Mouse (Mus musculus) megakaryocyte, adult 5-6 weeks (primary cell): Measurements from ENCODE around the gene Apc2. TPM values are rescaled to one million over a fixed set of nuclear protein-coding genes. Genes with fewer than 3 reads are reported as not detected.
"Not testable (repeated sequence)": the region's sequence is repeated elsewhere in the genome, so short reads cannot be mapped to it uniquely, and the experiment has no call there.

Source experiments
- ATAC-seq: 2 replicates; pipeline ENCODE4 v1.8.0; 2016; ENCODE audit warnings: mild to moderate bottlenecking, inconsistent platforms; ENCODE audit not compliant: poor library complexity, severe bottlenecking
- total RNA-seq, 2 experiments: library from RNA; stranded (forward) in 1 of 2; stranded (reverse) in 1 of 2; fragments of 153-499, 151-499 nt in 1 of 2; fragments of 221-1000, 200-1000 nt in 1 of 2; gene quantifications; 2 replicates each; pipeline versions ENCODE4 v1.2.3 to v1.2.4; 2015 to 2017

Apc2 gene
- total RNA-seq, 2 experiments from 2014 or later: not detected

- ATAC-seq: no peak
Observed at GRCm38 (mm10) chr10:80341026-80341425, 45.2 kb downstream of the Apc2 start.

GRCm38 (mm10) chr10:80341491-80342304 lies 45.9 kb downstream of the Apc2 start:
- ATAC-seq: peak; percentile 20; the same call in 1 of the 2 replicates

- ATAC-seq: no peak
Observed at GRCm38 (mm10) chr10:80342305-80342748, 46.5 kb downstream of the Apc2 start.

- 0 out of 2 replicates have a peak, but pooled peaks have one; percentile 19 for ATAC-seq
Observed at GRCm38 (mm10) chr10:80342749-80343424, 47.1 kb downstream of the Apc2 start.

GRCm38 (mm10) chr10:80343425-80343895 lies 47.7 kb downstream of the Apc2 start:
- ATAC-seq: no peak

GRCm38 (mm10) chr10:80344131-80344661 lies 48.4 kb downstream of the Apc2 start:
- ATAC-seq: no peak

- ATAC-seq: no peak
Observed at GRCm38 (mm10) chr10:80345122-80345521, 49.3 kb downstream of the Apc2 start.

- ATAC-seq: not testable (repeated sequence)
Observed at GRCm38 (mm10) chr10:80345929-80346328, 50.2 kb downstream of the Apc2 start.

GRCm38 (mm10) chr10:80347514-80347967 lies 51.8 kb downstream of the Apc2 start:
- no peak for ATAC-seq

GRCm38 (mm10) chr10:80348244-80348781 lies 52.5 kb downstream of the Apc2 start, which contains the start of gene Adamtsl5:
Gene Adamtsl5, minus strand, starts transcription at chr10:80348412.
- ATAC-seq: peak; percentile 70

GRCm38 (mm10) chr10:80348981-80349380 lies 53.2 kb downstream of the Apc2 start:
- ATAC-seq: no peak

- peak; percentile 92 for ATAC-seq
Observed at GRCm38 (mm10) chr10:80350292-80350691, 54.5 kb downstream of the Apc2 start.

GRCm38 (mm10) chr10:80351896-80352295 lies 56.1 kb downstream of the Apc2 start:
- ATAC-seq: no peak

GRCm38 (mm10) chr10:80352727-80353126 lies 57.0 kb downstream of the Apc2 start:
- ATAC-seq: no peak

GRCm38 (mm10) chr10:80355431-80355830 lies 59.7 kb downstream of the Apc2 start:
- no peak for ATAC-seq

GRCm38 (mm10) chr10:80356001-80356682 lies 60.4 kb downstream of the Apc2 start, which contains the start of gene Plk5:
Gene Plk5, plus strand, starts transcription at chr10:80356459.
- ATAC-seq: no peak

GRCm38 (mm10) chr10:80356737-80357136 lies 61.0 kb downstream of the Apc2 start:
- no peak for ATAC-seq

GRCm38 (mm10) chr10:80357336-80357735 lies 61.6 kb downstream of the Apc2 start:
- no peak for ATAC-seq

GRCm38 (mm10) chr10:80357994-80358639 lies 62.3 kb downstream of the Apc2 start:
- peak; percentile 21; the same call in 1 of the 2 replicates for ATAC-seq

- ATAC-seq: no peak
Observed at GRCm38 (mm10) chr10:80363734-80364133, 68.0 kb downstream of the Apc2 start.
